Mouse (Mus musculus) left cerebral cortex, postnatal 36 days (tissue): ENCODE results near the gene Xrn2. TPM values are rescaled to one million over a fixed set of nuclear protein-coding genes. Genes with fewer than 3 reads are reported as not detected.

Experiments used
- total RNA-seq, 2 experiments: library from RNA; stranded (reverse); gene quantifications; 2 replicates each; pipeline ENCODE4 v1.2.3; 2021

Gene Xrn2
- total RNA-seq, 2 experiments from 2014 or later, result 38.3 to 41.7 TPM

Other genes with a start within 250 kb of the Xrn2 start
- 10 to 100 TPM; 19.3 to 20.3 TPM for gene Kiz, start 157.1 kb upstream of the Xrn2 start, total RNA-seq
- gene Nkx2-4, start 72.4 kb downstream of the Xrn2 start, total RNA-seq, result not detected
- gene Nkx2-2, start 181.2 kb downstream of the Xrn2 start, total RNA-seq, result 1 to 10 TPM; 5.3 to 9.6 TPM